Mouse (Mus musculus): ENCODE data around the gene Pfkfb3. TPM values are rescaled to one million over a fixed set of nuclear protein-coding genes. Genes with fewer than 3 reads are reported as not detected.

Gene Pfkfb3
- total RNA-seq, 1 experiment = 19.6 TPM

DNA sequence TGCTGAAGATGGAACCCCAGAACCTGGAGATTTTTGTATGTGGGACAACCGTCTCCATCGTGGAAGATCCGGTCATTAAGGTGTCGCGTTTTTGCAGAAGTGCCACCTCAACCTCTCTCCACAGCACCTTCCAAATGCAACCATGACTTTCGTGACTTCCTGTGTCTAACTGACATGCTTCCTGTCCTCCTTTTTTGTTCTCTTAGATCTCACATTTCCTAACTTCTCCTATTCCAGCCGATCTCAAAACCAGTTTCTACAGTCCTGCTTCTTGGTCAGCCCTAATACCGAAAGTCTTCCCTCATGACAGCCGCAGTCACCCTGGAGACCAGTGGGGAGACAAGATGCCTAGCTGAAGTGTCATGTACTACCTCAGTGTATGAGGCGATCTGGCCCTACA, 5.4 kb downstream of the Pfkfb3 start:
- DNase-seq (ENCODE audit: low read depth, low spot score) = no peak
- TF ChIP-seq ZC3H11A (IDR thresholded peaks at IDR 0.05; ENCODE audit: borderline replicate concordance, low read depth, low read length) (no peak), MAFK (IDR thresholded peaks at IDR 0.05; ENCODE audit: insufficient read depth, low read depth, low read length) (no peak), CHD2 (IDR thresholded peaks at IDR 0.05; ENCODE audit: low read depth, low read length) (no peak), ZNF384 (IDR thresholded peaks at IDR 0.05; ENCODE audit: low read depth, low read length) (no peak), HCFC1 (IDR thresholded peaks at IDR 0.05; ENCODE audit: borderline replicate concordance, insufficient read depth, low read length) (no peak)
- H3K4me3 ChIP-seq (ENCODE audit: insufficient read depth in 1 of 2, low read depth in 1 of 2, low read length in 2 of 2, poor library complexity in 1 of 2, severe bottlenecking in 1 of 2) = no peak overlapping the region
- H3K36me3 ChIP-seq (ENCODE audit: control insufficient read depth, insufficient read depth, low read length, poor library complexity, severe bottlenecking) = no peaks in the 10 kb centered on the region
- H3K9me3 ChIP-seq (ENCODE audit: control insufficient read depth, insufficient read depth, low read depth, low read length) = no peaks in the 10 kb centered on the region
- H3K4me1 ChIP-seq (ENCODE audit: control insufficient read depth in 2 of 2, insufficient read depth in 2 of 2, low read length in 2 of 2, poor library complexity in 1 of 2) = peaks cover 9 to 13% of the 10 kb centered on the region in 2 experiments
- no peak overlapping the region for H3K27ac ChIP-seq (ENCODE audit: insufficient read depth, low read depth, low read length, poor library complexity, severe bottlenecking)
- in situ Hi-C loops (cut with MboI; ENCODE audit: low sequenced_read_pairs in 2 of 2, unreplicated experiment in 2 of 2) = loop anchor here (25.0 kb wide), 1 partner anchor 211 kb away; no protein-coding TSS in a partner anchor
- no peak overlapping the region for H3K9ac ChIP-seq (ENCODE audit: insufficient read depth, low read depth, low read length, poor library complexity, severe bottlenecking)

DNA sequence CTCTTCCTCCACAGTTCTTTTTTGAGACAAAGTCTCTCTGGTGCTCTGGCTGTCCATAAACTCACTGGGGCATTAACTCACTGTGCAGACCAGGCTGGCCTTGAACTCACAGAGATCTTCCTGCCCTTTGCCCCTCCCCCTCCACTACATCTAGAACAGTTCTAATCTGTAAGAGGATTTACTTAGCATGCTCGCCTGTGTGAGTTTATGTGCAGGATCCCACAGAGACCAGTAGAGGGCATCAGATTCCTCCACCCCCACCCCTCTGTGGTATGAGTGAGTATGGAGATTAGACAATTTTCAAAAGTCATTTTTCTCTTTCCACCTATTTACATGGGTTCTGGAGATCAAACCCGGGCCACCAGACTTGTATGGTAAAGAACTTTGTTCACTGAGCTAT, 6.3 kb downstream of the Pfkfb3 start:
- Histone ChIP-seq H3K9me3 (ENCODE audit: control insufficient read depth, insufficient read depth, low read depth, low read length) (no peaks in the 10 kb centered on the region), H3K4me1 (ENCODE audit: control insufficient read depth in 2 of 2, insufficient read depth in 2 of 2, low read length in 2 of 2, poor library complexity in 1 of 2) (peaks cover 5 to 11% of the 10 kb centered on the region in 2 experiments), H3K36me3 (ENCODE audit: control insufficient read depth, insufficient read depth, low read length, poor library complexity, severe bottlenecking) (no peaks in the 10 kb centered on the region), H3K9ac (ENCODE audit: insufficient read depth, low read depth, low read length, poor library complexity, severe bottlenecking) (no peak overlapping the region), H3K27ac (ENCODE audit: insufficient read depth, low read depth, low read length, poor library complexity, severe bottlenecking) (no peak overlapping the region), H3K4me3 (ENCODE audit: insufficient read depth in 1 of 2, low read depth in 1 of 2, low read length in 2 of 2, poor library complexity in 1 of 2, severe bottlenecking in 1 of 2) (no peak overlapping the region)
- TF ChIP-seq HCFC1 (IDR thresholded peaks at IDR 0.05; ENCODE audit: borderline replicate concordance, insufficient read depth, low read length) (no peak), MAFK (IDR thresholded peaks at IDR 0.05; ENCODE audit: insufficient read depth, low read depth, low read length) (no peak), CHD2 (IDR thresholded peaks at IDR 0.05; ENCODE audit: low read depth, low read length) (no peak), ZNF384 (IDR thresholded peaks at IDR 0.05; ENCODE audit: low read depth, low read length) (no peak), ZC3H11A (IDR thresholded peaks at IDR 0.05; ENCODE audit: borderline replicate concordance, low read depth, low read length) (no peak)
- DNase-seq (ENCODE audit: low read depth, low spot score) = no peak
- in situ Hi-C loops (cut with MboI; ENCODE audit: low sequenced_read_pairs in 2 of 2, unreplicated experiment in 2 of 2) = loop anchor here (25.0 kb wide), 1 partner anchor 210 kb away; no protein-coding TSS in a partner anchor

DNA sequence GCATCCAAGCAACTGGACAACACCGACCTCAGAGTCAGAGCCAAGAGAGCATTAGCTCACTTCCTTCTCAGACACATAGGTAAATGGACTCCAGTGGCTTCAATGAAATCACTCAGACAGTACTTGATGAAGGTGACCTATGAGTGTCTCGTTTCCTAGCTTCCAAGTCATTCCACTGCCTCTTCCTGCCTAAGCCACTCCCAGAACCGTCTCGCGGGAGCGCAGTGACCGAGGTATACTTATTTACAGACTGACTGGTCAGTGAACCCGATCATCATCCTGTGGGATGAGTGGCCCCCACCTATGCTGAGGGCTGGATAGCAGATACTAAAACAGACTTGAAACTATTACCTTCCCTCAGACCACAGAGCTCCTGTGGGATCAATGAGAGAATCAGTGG, 7.8 kb downstream of the Pfkfb3 start:
- no peak overlapping the region for H3K9ac ChIP-seq (ENCODE audit: insufficient read depth, low read depth, low read length, poor library complexity, severe bottlenecking)
- H3K4me3 ChIP-seq (ENCODE audit: insufficient read depth in 1 of 2, low read depth in 1 of 2, low read length in 2 of 2, poor library complexity in 1 of 2, severe bottlenecking in 1 of 2) = no peak overlapping the region
- no peaks in the 10 kb centered on the region for H3K9me3 ChIP-seq (ENCODE audit: control insufficient read depth, insufficient read depth, low read depth, low read length)
- TF ChIP-seq HCFC1 (IDR thresholded peaks at IDR 0.05; ENCODE audit: borderline replicate concordance, insufficient read depth, low read length) = no peak
- no peak; the same call in 1 of the 2 replicates for TF ChIP-seq CHD2 (IDR thresholded peaks at IDR 0.05; ENCODE audit: low read depth, low read length)
- no peak for TF ChIP-seq ZNF384 (IDR thresholded peaks at IDR 0.05; ENCODE audit: low read depth, low read length)
- no peak for TF ChIP-seq MAFK (IDR thresholded peaks at IDR 0.05; ENCODE audit: insufficient read depth, low read depth, low read length)
- TF ChIP-seq ZC3H11A (IDR thresholded peaks at IDR 0.05; ENCODE audit: borderline replicate concordance, low read depth, low read length) = no peak
- no peak for DNase-seq (ENCODE audit: low read depth, low spot score)
- no peak overlapping the region for H3K27ac ChIP-seq (ENCODE audit: insufficient read depth, low read depth, low read length, poor library complexity, severe bottlenecking)
- in situ Hi-C loops (cut with MboI; ENCODE audit: low sequenced_read_pairs in 2 of 2, unreplicated experiment in 2 of 2) = loop anchor here (25.0 kb wide), 1 partner anchor 209 kb away; no protein-coding TSS in a partner anchor
- peaks cover 5 to 7% of the 10 kb centered on the region in 2 experiments for H3K4me1 ChIP-seq (ENCODE audit: control insufficient read depth in 2 of 2, insufficient read depth in 2 of 2, low read length in 2 of 2, poor library complexity in 1 of 2)
- H3K36me3 ChIP-seq (ENCODE audit: control insufficient read depth, insufficient read depth, low read length, poor library complexity, severe bottlenecking) = no peaks in the 10 kb centered on the region

DNA sequence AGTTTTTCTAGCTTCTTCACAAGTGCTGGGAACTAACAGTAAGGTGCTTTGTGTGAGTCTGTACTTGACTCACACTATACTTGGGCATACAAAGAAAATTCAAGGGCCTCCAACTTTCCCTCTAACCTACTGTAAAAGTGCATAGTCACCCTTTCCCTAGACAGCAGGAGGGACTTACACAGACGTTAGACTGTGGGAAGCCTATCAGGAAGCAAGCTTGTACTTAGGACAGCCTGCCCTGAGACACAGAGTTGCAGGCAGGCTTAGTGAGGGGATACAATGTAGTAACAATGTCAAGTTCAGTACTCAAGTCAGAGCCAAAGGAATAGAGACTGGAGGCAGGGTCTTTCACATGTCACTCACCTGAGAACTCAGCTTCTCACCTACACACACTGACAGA, 8.5 kb downstream of the Pfkfb3 start:
- Histone ChIP-seq H3K9me3 (ENCODE audit: control insufficient read depth, insufficient read depth, low read depth, low read length) (no peaks in the 10 kb centered on the region), H3K4me1 (ENCODE audit: control insufficient read depth in 2 of 2, insufficient read depth in 2 of 2, low read length in 2 of 2, poor library complexity in 1 of 2) (peaks cover 5 to 7% of the 10 kb centered on the region in 2 experiments), H3K27ac (ENCODE audit: insufficient read depth, low read depth, low read length, poor library complexity, severe bottlenecking) (no peak overlapping the region), H3K36me3 (ENCODE audit: control insufficient read depth, insufficient read depth, low read length, poor library complexity, severe bottlenecking) (no peaks in the 10 kb centered on the region), H3K4me3 (ENCODE audit: insufficient read depth in 1 of 2, low read depth in 1 of 2, low read length in 2 of 2, poor library complexity in 1 of 2, severe bottlenecking in 1 of 2) (no peak overlapping the region), H3K9ac (ENCODE audit: insufficient read depth, low read depth, low read length, poor library complexity, severe bottlenecking) (no peak overlapping the region)
- in situ Hi-C loops (cut with MboI; ENCODE audit: low sequenced_read_pairs in 2 of 2, unreplicated experiment in 2 of 2) = loop anchor here (25.0 kb wide), 1 partner anchor 208 kb away; no protein-coding TSS in a partner anchor
- 0 out of 2 replicates have a peak, but pooled peaks have one; percentile 53 for TF ChIP-seq MAFK (IDR thresholded peaks at IDR 0.05; ENCODE audit: insufficient read depth, low read depth, low read length)
- no peak for TF ChIP-seq CHD2 (IDR thresholded peaks at IDR 0.05; ENCODE audit: low read depth, low read length)
- DNase-seq (ENCODE audit: low read depth, low spot score) = no peak

DNA sequence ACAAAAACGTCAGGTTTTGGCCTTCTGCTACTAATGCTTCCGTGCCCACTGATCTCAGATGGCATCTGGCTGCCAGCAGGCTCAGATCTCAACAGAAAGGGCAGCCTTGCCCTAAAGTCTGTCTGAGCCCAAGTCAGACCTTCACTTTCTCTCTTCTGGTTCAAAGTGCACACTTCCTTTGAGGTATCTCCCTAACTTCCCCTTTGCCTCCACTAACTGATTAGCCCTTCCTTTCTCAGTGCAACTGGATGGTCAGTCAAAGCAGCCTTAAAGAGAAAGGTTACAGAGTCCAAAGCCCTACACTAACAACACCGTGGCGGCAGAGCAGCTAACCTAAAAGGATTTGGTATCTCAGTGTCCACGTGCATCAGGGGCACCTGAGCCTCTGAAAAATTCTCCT, 9.5 kb downstream of the Pfkfb3 start:
- Histone ChIP-seq H3K4me1 (ENCODE audit: control insufficient read depth in 2 of 2, insufficient read depth in 2 of 2, low read length in 2 of 2, poor library complexity in 1 of 2) (peaks cover 5 to 7% of the 10 kb centered on the region in 2 experiments), H3K4me3 (ENCODE audit: insufficient read depth in 1 of 2, low read depth in 1 of 2, low read length in 2 of 2, poor library complexity in 1 of 2, severe bottlenecking in 1 of 2) (no peak overlapping the region), H3K36me3 (ENCODE audit: control insufficient read depth, insufficient read depth, low read length, poor library complexity, severe bottlenecking) (no peaks in the 10 kb centered on the region), H3K9me3 (ENCODE audit: control insufficient read depth, insufficient read depth, low read depth, low read length) (no peaks in the 10 kb centered on the region), H3K9ac (ENCODE audit: insufficient read depth, low read depth, low read length, poor library complexity, severe bottlenecking) (no peak overlapping the region), H3K27ac (ENCODE audit: insufficient read depth, low read depth, low read length, poor library complexity, severe bottlenecking) (no peak overlapping the region)
- in situ Hi-C loops (cut with MboI; ENCODE audit: low sequenced_read_pairs in 2 of 2, unreplicated experiment in 2 of 2) = loop anchor here (25.0 kb wide), 1 partner anchor 207 kb away; no protein-coding TSS in a partner anchor
- TF ChIP-seq HCFC1 (IDR thresholded peaks at IDR 0.05; ENCODE audit: borderline replicate concordance, insufficient read depth, low read length) (no peak), ZNF384 (IDR thresholded peaks at IDR 0.05; ENCODE audit: low read depth, low read length) (no peak), CHD2 (IDR thresholded peaks at IDR 0.05; ENCODE audit: low read depth, low read length) (no peak), ZC3H11A (IDR thresholded peaks at IDR 0.05; ENCODE audit: borderline replicate concordance, low read depth, low read length) (no peak), MAFK (IDR thresholded peaks at IDR 0.05; ENCODE audit: insufficient read depth, low read depth, low read length) (no peak)
- DNase-seq (ENCODE audit: low read depth, low spot score) = no peak
